Mouse (Mus musculus) Muller cell, postnatal 12 days (primary cell): ENCODE measurements at regions not wholly inside any gene's neighbourhood (a gene's known extent, or its start where the extent isn't known, plus 50 kb on each side); places are given as distances from the start of the nearest gene placed in this dataset.
A peak's percentile ranks its signal among the peaks of the same experiment; 100 is the strongest.

Source experiments
- DNase-seq: peaks from one replicate; pipeline ENCODE4 v3.0.0-alpha.2; 2015; ENCODE audit errors: inconsistent ontology term

DNA sequence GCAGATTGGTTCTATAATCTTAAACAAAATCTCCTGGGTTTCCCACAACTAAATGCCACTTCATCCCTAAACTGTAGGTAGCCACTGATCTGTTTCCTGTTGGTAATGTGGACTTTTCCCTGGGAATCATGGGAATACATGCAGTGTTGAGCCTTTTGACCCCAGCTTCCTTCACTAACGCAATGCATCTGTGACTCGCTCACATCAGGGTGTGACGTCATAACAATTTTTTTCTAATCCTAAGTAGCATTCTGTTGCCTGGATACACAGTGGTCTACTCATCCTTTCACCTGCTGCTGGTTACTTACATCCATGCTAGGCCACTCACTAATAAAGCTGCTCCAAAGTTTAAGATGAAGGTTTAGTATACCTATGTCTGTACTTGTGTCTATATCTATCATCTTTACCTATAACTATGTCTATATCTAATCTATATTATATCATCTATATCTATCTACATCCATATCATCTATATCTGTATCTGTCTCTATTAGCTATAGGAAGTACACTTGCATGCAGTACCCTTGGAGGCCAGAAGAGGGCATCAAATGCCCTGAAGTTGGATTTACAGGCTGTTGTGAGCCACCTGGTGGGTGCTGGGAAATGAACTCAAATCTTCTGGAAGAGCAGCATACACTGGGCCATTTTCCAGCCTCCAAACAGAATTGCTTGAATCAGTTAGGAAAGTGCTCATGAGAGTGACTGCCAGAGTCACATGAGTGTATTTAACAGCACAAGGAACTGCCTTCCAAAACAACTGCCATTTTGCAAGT, 157.5 kb upstream of the Rpl34 start:
- no peak for DNase-seq

DNA sequence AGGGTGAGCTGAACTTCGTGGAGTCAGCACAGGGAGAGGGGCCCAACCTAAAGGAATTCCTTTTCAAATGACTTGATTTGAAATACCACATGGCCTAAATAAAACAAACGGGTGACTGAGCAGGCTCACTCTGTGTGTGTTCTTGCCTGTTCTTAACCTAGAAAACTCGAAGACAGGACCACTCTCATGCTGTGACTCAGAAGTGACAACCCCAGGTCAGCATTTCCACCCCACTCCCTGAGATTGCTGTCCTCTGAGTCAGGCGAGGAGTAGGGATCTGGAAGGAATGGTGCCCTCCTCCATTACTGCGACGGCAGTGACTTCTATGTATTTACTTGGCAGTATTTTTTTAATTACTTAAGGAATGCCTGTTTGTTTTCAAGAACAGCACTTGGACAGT, 155.8 kb upstream of the Rpl34 start:
- DNase-seq: peak; percentile 85

DNA sequence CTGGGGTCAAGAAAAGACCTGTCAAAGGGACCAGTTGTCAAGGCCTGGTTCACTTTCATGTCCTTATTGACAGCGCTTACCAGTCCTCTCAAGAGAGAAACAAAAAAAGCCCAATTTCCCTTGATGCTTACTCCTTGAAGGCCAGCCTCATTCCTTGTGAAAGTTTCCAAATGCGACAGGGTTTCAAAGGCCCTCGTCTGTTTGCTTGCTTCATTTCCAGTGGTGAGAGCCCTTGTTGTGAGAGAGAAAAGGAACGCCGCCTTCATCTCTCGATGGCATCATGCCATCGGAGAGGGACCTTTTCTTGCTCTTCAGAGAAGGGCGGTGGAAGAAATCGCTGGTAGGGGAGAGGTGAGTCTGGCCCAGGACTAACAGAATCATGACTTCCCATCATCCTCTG, 154.2 kb upstream of the Rpl34 start:
- no peak for DNase-seq

DNA sequence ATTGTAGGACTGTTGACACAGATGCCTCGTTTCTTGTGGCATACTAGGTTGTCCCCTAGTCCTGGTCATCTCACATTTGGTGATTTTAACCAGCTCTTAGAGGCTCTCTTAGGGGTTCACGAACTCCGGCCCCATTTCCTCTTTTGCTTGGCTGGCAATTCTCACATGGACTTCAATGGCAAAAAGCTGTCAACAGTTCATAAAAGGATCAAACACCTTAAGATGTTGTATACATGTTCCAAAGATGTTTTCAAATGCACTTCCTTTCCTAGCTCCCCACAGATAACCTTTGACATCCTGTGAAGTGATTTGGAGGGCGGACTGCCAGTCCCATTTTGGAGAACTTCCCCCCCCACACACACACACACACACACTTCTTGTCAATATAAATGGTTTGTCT, 153.7 kb upstream of the Rpl34 start:
- DNase-seq: no peak

DNA sequence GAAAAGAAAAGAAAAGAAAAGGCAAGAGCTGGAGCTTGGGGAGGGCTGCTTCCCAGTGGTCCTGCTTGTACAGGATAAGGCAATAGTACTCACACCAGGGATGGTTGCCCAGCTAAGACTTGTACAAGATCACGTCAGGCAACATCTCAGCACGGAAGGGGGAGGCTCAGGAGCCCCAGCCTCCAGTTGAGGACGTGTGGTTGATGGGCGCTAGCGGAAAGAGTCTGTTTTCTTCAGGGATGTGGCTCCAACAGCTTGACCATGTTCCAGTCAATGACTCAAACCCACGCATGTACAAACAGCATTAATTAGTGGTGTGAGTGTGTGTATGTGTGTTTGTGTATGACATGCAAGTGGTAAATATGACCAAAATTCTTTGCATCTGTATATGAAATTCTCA, 153.1 kb upstream of the Rpl34 start:
- no peak for DNase-seq

DNA sequence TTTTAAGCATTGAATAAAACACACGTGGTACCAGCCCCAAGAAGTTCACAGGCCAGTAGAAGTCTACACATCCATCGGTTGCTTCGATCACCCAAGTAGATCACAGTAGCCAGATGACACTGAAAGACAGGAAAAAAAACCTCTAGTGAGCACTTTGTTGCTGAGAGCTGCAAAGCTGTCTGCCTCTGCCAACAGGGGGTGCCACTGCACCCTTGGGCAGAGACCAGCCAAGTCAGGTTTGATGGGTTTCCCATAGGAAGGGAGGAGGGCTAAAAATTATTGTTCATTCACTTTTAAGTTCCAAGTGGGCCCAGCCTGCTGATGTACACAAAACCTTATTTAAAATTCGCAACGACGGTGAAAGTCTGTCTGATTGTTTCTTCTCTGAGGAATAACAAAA, 150.3 kb upstream of the Rpl34 start:
- DNase-seq: no peak

DNA sequence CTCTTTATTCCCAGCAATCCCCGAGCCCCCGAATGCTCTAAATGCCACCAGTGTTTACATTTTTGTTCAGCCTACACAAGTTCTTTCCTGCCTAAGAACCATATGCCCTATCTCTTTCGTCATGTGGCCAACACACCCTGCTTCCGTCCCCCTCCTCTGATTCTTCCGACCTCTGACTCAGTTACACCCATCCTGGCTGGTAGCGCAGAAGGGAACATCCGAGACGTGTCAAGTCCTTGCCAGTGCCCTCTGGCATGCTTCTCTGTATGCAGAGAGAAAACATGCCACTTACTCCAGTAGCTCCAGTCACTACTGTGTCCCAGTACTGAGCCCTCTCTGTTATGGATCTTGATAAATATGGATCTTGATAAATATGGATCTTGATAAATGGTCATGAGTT, 149.3 kb upstream of the Rpl34 start:
- DNase-seq: no peak

DNA sequence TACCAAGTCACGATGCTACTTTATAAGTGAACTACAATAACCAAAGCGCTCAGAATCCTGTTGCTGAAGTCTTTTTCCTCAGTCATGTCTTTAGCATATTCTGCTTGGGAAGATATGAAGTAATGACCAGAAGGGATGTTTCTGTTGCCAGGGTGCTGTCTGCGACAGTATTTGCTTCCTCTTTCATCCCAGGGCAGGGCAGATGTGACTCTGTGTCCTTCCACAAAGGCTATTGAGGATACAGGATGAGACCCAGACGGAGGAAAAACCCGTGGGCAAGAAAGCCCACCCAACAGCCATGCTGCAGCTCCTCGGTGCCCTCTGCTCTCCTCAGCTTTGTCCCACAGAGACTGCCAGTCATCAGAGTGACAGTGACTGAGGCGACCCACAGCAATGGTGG, 148.6 kb upstream of the Rpl34 start:
- no peak for DNase-seq

DNA sequence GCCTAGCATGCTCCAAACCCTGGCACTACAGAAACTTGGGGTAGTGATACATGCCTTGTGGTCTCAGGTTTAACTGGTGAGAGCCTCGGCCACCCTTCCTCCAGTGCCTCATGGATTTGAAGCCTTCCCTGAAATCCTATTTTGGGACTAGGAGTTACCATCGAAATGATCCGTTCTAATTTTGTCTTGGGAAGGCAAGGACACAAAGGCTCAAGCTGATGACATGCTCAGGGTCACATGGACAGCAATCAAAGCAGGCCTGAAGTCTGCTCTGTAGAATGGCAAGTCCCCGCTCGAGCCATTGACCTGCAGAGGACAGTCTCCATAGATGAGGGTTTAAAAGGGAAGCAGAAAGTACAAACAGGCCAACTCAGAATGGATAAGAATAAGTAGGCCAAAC, 147.8 kb upstream of the Rpl34 start:
- no peak for DNase-seq

DNA sequence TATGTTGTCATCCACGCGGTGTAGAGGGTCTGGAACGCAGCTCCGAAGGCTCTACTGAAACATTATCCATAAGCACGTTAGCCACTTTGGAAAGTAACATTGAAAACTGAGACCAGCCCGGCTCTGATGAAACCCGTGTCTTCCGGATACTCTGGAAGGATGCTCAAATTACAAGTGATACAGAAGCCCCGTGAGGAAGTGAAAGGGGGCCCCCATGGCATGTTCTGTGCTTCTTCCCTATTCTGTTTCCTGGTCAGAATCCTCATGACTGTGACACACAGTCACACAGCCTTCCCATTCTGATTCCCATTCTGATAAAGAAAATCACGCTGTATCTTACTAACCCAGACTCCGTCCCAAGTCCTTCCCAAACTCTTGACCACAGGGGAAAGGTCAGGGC, 143.5 kb upstream of the Rpl34 start:
- no peak for DNase-seq

DNA sequence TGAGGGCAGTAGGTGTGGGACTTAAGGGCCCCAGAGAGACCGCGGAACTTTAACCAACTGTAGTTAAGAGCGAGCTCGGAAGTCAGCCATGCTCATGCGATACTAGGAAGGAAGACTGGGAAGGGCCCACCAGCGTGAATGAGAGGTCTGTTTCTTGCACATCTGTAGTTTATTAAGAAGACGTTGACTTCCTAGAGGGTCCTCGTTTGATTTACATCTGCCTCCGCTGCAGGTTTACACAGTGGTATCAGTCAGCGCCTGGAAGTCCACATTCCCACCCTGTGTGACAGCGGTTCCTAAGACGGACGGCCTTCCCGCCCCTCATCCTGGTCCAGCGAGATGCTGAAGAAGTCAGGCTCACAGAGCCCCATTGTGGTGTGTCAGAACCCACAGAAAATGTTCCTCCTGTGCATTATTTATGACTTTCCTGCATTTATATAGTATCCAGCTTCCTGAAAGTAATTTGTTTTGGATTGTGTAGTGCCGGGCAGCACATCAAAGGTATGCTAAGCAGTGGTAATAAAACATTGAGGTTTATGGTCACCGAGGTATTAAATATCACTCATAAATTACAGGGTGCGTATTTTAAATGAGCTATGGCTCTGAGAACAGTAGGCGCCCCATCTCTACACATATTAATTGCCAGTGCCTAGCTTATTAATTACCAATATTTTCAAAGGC, 136.9 kb upstream of the Rpl34 start:
- no peak for DNase-seq

DNA sequence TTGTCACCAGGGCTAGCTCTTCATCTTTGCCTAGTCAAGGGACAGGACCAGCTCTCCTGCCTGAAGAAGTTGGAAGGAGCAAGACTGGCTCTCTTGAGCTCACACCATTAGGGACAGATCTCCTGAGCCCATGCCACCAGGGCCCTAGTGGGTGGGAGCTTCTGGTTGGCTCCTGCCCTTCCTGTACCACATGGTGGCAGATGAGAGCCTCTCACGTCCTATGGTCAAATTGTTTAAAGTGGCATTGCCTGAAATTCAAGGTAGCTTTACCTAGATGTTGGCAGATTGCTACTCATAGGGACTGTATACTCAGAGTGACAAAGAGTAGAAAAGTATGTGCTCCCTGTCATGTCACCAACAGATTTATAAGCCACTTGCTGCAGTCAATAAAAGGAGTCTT, 134.6 kb upstream of the Rpl34 start:
- DNase-seq: no peak

DNA sequence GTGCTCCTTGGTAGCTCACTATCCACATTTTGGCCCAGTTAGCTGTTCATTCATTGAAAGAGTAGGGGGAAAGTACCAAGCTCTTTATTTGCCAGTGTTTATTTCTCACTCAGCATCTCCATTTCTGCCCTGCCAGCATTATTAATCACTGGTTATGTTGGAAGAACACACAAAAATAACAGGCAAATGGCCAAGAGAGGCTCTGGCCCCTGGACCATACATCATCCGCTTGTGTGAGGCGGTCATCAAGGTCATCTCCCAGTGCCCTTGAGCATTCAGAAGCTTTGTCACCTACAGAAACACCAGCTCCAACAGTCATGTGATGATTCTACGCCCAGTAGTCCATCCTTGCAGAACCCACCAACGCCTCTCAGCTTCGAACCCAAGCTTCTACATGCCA, 133.2 kb upstream of the Rpl34 start:
- DNase-seq: no peak

DNA sequence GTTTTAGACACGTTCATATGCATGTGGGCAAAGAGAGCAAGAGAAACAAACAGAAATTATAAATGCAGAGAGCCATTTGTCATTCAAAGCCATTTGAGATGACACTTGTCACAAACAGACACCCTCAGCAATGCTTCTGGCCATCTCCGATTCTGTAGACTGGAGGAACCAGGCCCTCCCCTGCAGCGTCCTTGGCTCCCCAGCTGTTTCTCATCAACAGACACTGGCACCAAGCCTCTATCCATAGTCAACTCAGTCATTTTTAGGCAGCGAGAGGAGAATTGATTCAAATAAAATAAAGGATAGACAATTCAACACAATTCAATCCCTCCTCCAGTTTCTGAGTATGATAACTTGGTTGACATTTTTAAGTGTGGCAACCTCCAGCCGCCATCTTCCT, 130.1 kb upstream of the Rpl34 start:
- DNase-seq: no peak

DNA sequence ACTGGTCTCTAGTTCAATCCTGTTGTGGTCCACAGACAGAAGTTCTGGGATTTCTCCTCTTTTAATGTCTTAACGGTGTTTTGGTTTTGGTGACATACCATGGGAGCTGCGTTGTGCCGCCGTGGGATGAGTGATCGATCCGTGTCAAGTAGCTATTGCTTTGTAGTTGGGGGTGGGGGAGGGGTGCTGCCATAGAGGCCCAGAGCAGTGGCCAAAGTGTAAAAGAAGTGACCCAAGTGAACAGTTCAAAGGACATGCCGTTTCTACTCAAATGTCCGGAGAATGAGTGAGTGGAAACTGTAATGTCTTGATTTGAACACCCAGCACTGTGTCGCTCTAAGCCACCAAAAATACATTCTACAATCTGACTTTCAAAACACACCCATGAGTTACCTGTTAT, 123.7 kb upstream of the Rpl34 start:
- DNase-seq: no peak

DNA sequence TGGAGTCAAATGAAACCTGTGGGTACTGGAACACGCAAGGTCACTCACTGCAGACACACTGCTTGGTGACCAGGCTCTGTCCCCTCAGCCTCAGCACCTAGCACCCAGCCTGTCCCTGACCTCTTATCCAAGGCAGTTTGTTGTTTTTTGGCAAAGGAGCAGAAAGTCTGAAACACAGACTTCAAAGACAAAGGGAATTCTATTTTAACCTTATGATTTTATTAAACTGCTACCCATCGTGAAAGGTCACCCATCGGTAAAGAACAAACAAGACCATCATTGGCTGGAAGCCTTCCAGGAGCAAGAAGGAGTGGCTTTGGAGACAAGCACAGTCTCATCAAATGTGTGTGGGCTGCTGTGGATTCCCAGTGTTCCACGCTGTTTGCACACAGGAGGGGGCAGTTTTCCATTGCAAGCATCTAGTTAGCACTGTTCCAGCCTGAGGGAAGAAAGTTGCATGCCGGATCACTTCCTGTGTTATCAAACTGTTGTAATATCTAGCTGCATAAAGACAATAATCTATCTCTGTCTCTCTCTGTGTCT, 120.6 kb upstream of the Rpl34 start:
- peak; percentile 27 for DNase-seq

DNA sequence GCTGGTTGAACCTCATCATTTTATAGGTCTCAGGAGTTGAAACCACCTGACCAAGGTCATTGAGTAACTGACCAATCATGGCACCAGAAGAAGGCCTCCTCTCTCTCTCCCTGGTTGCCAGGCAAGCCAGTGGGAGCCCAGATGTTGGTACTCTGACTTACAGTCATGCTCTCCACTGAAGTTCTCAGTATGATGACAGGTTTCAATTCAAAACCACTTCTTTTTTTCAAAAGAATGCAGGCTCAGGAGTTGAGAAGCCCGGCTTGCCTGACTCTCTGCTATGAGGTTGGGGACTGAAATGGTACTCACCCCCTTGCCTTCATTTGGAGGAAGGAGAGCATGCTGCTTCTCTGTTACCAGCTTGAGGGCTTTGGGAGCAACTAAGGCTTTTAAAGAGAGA, 111.6 kb upstream of the Rpl34 start:
- no peak for DNase-seq

DNA sequence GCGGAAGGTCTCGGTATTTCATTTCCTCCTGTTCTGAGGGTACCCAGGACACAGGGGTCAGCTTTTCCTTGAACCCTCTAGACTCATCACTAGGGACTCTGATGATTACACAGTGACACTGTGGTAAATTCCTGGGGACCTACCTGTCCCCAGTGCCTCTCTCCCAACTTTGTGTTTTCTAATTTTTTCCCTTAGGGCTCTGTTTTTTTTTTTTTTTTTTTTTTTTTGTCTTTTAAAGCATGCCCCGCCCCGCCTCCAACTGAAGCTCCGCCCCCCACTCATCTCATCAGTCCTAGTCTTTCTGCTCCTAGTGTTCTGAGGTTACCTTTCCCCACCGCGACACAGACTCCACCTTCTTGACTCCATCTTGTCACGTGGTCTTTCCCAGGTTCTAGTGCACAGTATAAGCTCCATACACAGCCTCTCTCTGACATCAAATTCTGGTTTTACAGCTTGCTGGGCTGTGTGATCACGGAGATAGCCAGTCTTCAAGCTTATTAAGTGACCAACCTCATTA, 109.8 kb upstream of the Rpl34 start:
- no peak for DNase-seq

DNA sequence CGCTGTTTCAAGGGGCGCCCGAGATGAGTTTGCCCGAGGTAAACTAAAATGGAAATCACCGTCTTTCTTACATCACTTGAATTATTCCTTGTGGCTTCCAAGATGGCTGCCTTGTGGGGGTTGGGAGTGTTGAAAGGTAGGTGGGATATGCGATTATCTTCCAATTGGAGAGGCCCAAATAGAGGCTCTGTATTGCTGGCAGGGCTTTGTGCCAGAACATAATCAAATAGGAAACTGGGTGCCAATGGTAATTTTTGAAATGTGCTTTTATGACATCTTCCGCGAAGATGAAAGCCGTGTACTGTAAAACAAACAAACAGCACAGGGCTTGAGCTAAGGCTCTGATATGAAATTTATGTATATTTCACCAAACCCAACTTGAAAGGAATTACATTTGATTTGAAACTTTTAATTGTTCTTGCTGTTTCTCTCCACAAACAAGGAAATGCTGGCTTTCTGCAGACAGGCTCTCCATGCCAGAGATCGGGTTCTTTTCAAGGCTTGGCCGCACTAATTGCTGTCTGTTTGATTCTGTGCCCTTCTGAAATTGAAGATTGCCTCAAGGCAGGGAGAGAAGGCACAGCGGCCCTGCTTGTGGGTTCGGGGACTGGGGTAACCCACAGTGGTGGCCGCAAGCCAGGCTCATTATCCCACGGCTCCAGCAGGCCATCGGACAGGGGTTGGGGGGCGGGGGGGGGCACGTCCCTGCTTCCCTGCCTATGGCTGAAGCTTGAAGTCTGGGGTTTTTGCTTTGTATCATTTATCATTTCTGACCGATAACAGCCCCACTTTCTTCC, 108.6 kb upstream of the Rpl34 start:
- DNase-seq: peak; percentile 80

DNA sequence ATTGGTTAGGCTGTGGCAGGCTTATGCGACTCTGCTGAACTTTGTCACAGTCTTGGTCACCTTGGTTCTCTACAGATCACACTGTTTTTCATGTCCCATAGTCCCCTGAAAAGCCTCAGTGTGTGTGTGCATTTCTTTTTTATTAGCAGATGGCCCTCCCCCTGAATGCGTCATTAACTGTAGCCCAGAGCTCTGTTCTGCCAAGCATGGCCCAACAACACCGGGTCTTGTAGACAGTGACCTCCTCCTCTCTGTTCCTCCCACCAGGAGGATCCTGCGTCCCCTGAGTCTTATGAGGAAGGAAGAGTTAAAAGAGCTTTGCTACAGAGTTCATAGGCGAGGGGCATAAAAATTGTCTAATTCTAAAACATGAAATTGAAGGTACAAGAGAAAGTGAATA, 103.5 kb upstream of the Rpl34 start:
- DNase-seq: no peak

DNA sequence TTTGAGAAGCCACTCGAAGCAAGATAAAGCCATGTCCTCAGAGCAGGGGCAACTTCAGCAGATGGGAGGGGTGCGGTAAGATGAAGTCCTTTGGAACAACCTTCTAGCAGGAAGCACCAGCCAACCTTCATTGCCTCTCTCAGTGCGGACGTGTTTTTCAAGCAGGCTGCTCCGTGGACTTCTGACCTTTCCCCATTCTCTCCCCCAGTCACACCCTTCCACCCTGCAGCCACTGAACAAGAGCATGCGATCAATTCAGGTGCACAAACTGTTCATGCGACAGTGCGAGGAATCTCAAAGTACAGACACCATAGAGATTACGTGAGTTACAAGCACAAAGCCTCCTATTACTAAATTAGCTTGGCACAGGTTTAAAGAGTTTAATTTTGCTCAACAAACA, 102.9 kb upstream of the Rpl34 start:
- no peak for DNase-seq

DNA sequence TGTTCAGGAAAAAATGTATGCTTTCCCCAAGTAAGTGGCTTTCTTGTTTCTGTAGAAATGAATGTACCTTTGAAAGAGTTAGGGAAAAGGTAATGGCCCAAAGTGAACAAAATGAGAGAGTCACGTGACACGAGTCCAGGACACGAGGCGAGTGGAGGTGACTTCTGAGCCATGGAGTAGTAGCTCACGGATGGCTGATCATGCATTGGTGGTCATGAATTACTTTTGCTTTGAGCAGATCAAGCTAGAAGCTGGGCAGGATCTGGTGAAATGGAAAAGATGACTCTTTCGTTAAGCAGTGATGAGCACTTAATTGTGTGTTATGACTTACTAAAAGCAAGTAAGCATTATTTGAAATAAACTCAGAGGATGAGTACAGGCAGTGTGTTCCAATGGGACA, 101.6 kb upstream of the Rpl34 start:
- DNase-seq: no peak
